Mouse (Mus musculus) liver, adult 2 months (tissue): ENCODE measurements around the gene Ago1. TPM values are rescaled to one million over a fixed set of nuclear protein-coding genes. Genes with fewer than 3 reads are reported as not detected.
A peak's percentile ranks its signal among the peaks of the same experiment; 100 is the strongest.

Experiments used
- DNase-seq: peaks from one replicate; pipeline ENCODE4 v3.0.0-alpha.2; 2011; ENCODE audit warnings: low read depth, low spot score; ENCODE audit errors: extremely low read depth
- H3K27ac ChIP-seq: fragments of 200-500 bp; replicated peaks from 2 replicates; pipeline ENCODE4 v1.5.1; 2012; ENCODE audit warnings: low read depth, mild to moderate bottlenecking, control low read depth, inconsistent platforms, low read length; ENCODE audit not compliant: insufficient read depth
- H3K27me3 ChIP-seq: fragments of 200-500 bp; 2 replicates; pipeline ENCODE4 v1.6.1; 2012; ENCODE audit warnings: mild to moderate bottlenecking, moderate library complexity, low read length, inconsistent platforms; ENCODE audit not compliant: control insufficient read depth, insufficient read depth
- H3K36me3 ChIP-seq: fragments of 200-500 bp; 2 replicates; pipeline ENCODE4 v1.6.1; 2012; ENCODE audit warnings: low read length, inconsistent platforms; ENCODE audit not compliant: control insufficient read depth, insufficient read depth
- H3K4me1 ChIP-seq: fragments of 200-500 bp; 2 replicates; pipeline ENCODE4 v1.6.1; 2011; ENCODE audit warnings: low read length; ENCODE audit not compliant: control insufficient read depth, insufficient read depth
- H3K4me3 ChIP-seq: fragments of 200-500 bp; 2 replicates; pipeline ENCODE4 v1.5.1; 2011; ENCODE audit warnings: low read depth, mild to moderate bottlenecking, control low read depth, low read length, moderate library complexity; ENCODE audit not compliant: insufficient read depth
- H3K79me2 ChIP-seq: fragments of 200-500 bp; 2 replicates; pipeline ENCODE4 v1.6.1; 2012; ENCODE audit warnings: inconsistent platforms, mild to moderate bottlenecking, low read length, moderate library complexity; ENCODE audit not compliant: control insufficient read depth, insufficient read depth
- H3K9ac ChIP-seq: fragments of 200-500 bp; 2 replicates; pipeline ENCODE4 v1.6.1; 2012; ENCODE audit warnings: low read depth, mild to moderate bottlenecking, control low read depth, inconsistent platforms, low read length
- CTCF ChIP-seq: fragments of 200-500 bp; IDR thresholded peaks from 2 replicates; pipeline ENCODE4 v1.5.1; 2011; ENCODE audit warnings: low read depth, low read length, control low read depth
- POLR2A ChIP-seq: fragments of 200-500 bp; IDR thresholded peaks from 2 replicates; pipeline ENCODE4 v1.6.1; 2011; ENCODE audit warnings: low read length, control low read depth; ENCODE audit not compliant: insufficient read depth; ENCODE audit errors: extremely low read depth
- WGBS: fragments of 180-500 bp; shearing (Covaris S2); methylation state at CpG from one replicate; pipeline ENCODE4 v1.1.7; 2018; 5-methylcytosine and 5-hydroxymethylcytosine counted together
- polyA plus RNA-seq: library from polyadenylated mRNA; depleted of rRNA; stranded (reverse); fragments of >200 nt; gene quantifications from 2 replicates; pipeline ENCODE4 v1.2.3, GENCODE M21; 2012; rRNA removed
- total RNA-seq: library from RNA; depleted of rRNA; stranded (reverse); fragments of >200 nt; gene quantifications from 2 replicates; pipeline ENCODE4 v1.2.3, GENCODE M21; 2014; rRNA removed

Ago1 gene
- 6.5 and 9.8 TPM in 2 replicates for total RNA-seq
- polyA plus RNA-seq: 9.7 and 9.8 TPM in 2 replicates

- H3K4me1 ChIP-seq: 0 out of 2 replicates have a peak, but pooled peaks cover 2% of the 10 kb centered on the region
- no peaks in the 10 kb centered on the region for H3K36me3 ChIP-seq
- H3K9ac ChIP-seq: peak within 1 kb of the TSS; percentile 88
- WGBS: under 1% methylated on average over 55 of the region's 55 CpGs
- H3K27ac ChIP-seq: peak within 1 kb of the TSS; percentile 41
- H3K79me2 ChIP-seq: peaks cover 10% of the 10 kb centered on the region
- TF ChIP-seq POLR2A: peak; percentile 72; the same call in 1 of the 2 replicates
- TF ChIP-seq CTCF: peak; percentile 88
- peak within 1 kb of the TSS; percentile 87 for H3K4me3 ChIP-seq
- H3K27me3 ChIP-seq: no peaks in the 10 kb centered on the region
- DNase-seq: peak; percentile 73
These were observed at the start of gene Ago1 for GRCm38 (mm10) chr4:126468285-126468901. Ago1 (minus strand) TSS chr4:126468583.

- Histone ChIP-seq H3K4me3 (no peak overlapping the region), H3K4me1 (no peaks in the 10 kb centered on the region), H3K27me3 (no peaks in the 10 kb centered on the region), H3K9ac (no peak overlapping the region), H3K79me2 (no peaks in the 10 kb centered on the region), H3K36me3 (peaks cover 15% of the 10 kb centered on the region; the same call in 1 of the 2 replicates), H3K27ac (no peak overlapping the region)
- TF ChIP-seq CTCF (no peak), POLR2A (no peak)
- DNase-seq: no peak
- 86% methylated on average over 6 of the region's 6 CpGs for WGBS
These were observed 44.1 kb upstream of the Ago1 start for GRCm38 (mm10) chr4:126512308-126513066.

GRCm38 (mm10) chr4:126511013-126511412 lies 42.6 kb upstream of the Ago1 start:
- no peaks in the 10 kb centered on the region for H3K79me2 ChIP-seq
- peaks cover 16% of the 10 kb centered on the region for H3K36me3 ChIP-seq
- TF ChIP-seq POLR2A (no peak), CTCF (no peak)
- H3K4me3 ChIP-seq: no peak overlapping the region
- H3K27ac ChIP-seq: no peak overlapping the region
- 95% methylated on average over 5 of the region's 5 CpGs for WGBS
- H3K4me1 ChIP-seq: no peaks in the 10 kb centered on the region
- H3K9ac ChIP-seq: no peak overlapping the region
- DNase-seq: no peak
- H3K27me3 ChIP-seq: no peaks in the 10 kb centered on the region

- Histone ChIP-seq H3K4me1 (no peaks in the 10 kb centered on the region), H3K9ac (no peak overlapping the region), H3K27ac (no peak overlapping the region), H3K27me3 (no peaks in the 10 kb centered on the region), H3K4me3 (no peak overlapping the region), H3K36me3 (peaks cover 18% of the 10 kb centered on the region), H3K79me2 (no peaks in the 10 kb centered on the region)
- no peak for TF ChIP-seq CTCF
- TF ChIP-seq POLR2A: no peak
- 94% methylated on average over 2 of the region's 2 CpGs for WGBS
- no peak for DNase-seq
These were observed 40.7 kb upstream of the Ago1 start for GRCm38 (mm10) chr4:126509072-126509471.

GRCm38 (mm10) chr4:126508110-126508899 lies 39.9 kb upstream of the Ago1 start:
- no peak for DNase-seq

More at GRCm38 (mm10) chr4:126508110-126508899, 39.9 kb upstream of the Ago1 start:
- TF ChIP-seq POLR2A (no peak), CTCF (no peak)
- Histone ChIP-seq H3K27ac (no peak overlapping the region), H3K79me2 (no peaks in the 10 kb centered on the region), H3K36me3 (peaks cover 18% of the 10 kb centered on the region), H3K9ac (no peak overlapping the region), H3K27me3 (no peaks in the 10 kb centered on the region), H3K4me3 (no peak overlapping the region), H3K4me1 (no peaks in the 10 kb centered on the region)
- 84% methylated on average over 14 of the region's 14 CpGs for WGBS
